Mouse (Mus musculus) olfactory bulb, adult 2 months (tissue): ENCODE measurements around the gene Ado. TPM values are rescaled to one million over a fixed set of nuclear protein-coding genes. Genes with fewer than 3 reads are reported as not detected.

ENCODE experiments used
- H3K27ac ChIP-seq: fragments of 200-500 bp; 2 replicates; pipeline ENCODE4 v1.5.1; 2012; ENCODE audit warnings: low read depth, low read length; ENCODE audit not compliant: insufficient read depth
- H3K4me1 ChIP-seq: fragments of 200-500 bp; 2 replicates; pipeline ENCODE4 v1.6.1; 2012; ENCODE audit warnings: low read length; ENCODE audit not compliant: control insufficient read depth, insufficient read depth
- H3K4me3 ChIP-seq: fragments of 200-500 bp; 2 replicates; pipeline ENCODE4 v1.5.1; 2012; ENCODE audit warnings: mild to moderate bottlenecking, low read depth, low read length, moderate library complexity; ENCODE audit not compliant: insufficient read depth
- CTCF ChIP-seq: fragments of 200-500 bp; IDR thresholded peaks from 2 replicates; pipeline ENCODE4 v1.5.1; 2012; ENCODE audit warnings: low read depth, mild to moderate bottlenecking, low read length, moderate library complexity; ENCODE audit not compliant: insufficient read depth
- POLR2A ChIP-seq: fragments of 200-500 bp; IDR thresholded peaks from 2 replicates; pipeline ENCODE4 v1.6.1; 2012; ENCODE audit warnings: mild to moderate bottlenecking, low read depth, low read length, moderate library complexity; ENCODE audit not compliant: insufficient read depth
- WGBS: fragments of 180-500 bp; shearing (Covaris S2); methylation state at CpG from one replicate; pipeline ENCODE4 v1.1.7; 2018; 5-methylcytosine and 5-hydroxymethylcytosine counted together
- polyA plus RNA-seq: library from polyadenylated mRNA; stranded (reverse); fragments of >200 nt; gene quantifications from 2 replicates; pipeline ENCODE4 v1.2.4, GENCODE M21; 2012; ENCODE audit warnings: low replicate concordance; ENCODE audit not compliant: missing spikeins, insufficient read depth, insufficient read length

Gene Ado
- polyA plus RNA-seq, 1 experiment, result not detected

DNA sequence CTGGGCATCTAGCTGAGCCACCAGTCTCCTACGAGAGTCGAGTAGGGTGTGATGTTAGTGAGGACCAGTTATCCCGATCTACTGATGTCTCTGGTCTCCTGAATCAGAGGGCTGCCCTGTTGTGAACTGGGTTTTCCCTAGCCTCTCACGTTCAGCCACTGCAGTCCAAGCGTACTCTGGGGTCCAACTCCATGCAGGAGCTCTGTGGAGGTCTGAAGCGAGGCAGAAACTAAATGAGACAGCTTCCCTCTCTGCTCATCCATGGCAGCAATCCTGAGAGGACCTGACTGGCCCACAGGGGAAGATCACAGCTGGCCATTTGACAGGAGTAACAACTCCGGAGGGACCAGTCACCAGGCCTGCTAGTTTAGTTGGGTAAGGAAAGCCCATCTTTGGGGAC is 24.1 kb downstream of the Ado start:
- TF ChIP-seq POLR2A (no peak), CTCF (no peak)
- Histone ChIP-seq H3K4me3 (no peak overlapping the region), H3K4me1 (peaks cover 12% of the 10 kb centered on the region), H3K27ac (no peak overlapping the region)
- 88% methylated on average over 7 of the region's 7 CpGs for WGBS

- 50% methylated on average over 3 of the region's 3 CpGs for WGBS
Observed at GRCm38 (mm10) chr10:67524130-67524529, 24.6 kb downstream of the Ado start.

DNA sequence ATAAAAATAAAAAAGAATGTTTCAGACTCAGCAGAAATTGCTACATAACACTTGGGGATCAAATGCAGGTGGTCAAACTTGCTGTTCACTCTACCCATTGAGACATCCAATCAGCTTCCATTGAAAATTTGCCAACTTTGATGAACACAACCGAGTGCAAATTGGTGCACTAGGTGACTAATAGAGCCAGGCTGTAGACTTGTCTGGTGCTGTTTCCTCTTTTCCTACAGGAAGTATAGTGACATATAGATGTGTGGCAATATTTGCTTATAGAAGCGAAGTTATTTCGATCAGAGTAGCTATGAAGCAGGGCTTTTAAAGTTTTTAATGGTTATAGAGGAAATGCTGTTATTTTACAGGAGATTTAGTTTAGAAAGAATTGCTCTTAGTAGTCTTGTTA is 30.0 kb downstream of the Ado start:
- Histone ChIP-seq H3K4me1 (no peaks in the 10 kb centered on the region), H3K27ac (no peak overlapping the region), H3K4me3 (no peak overlapping the region)
- no peak for TF ChIP-seq POLR2A
- TF ChIP-seq CTCF, result no peak
- 90% methylated on average over 3 of the region's 3 CpGs for WGBS

More at GRCm38 (mm10) chr10:67524130-67524529, 24.6 kb downstream of the Ado start:
- Histone ChIP-seq H3K27ac (no peak overlapping the region), H3K4me3 (no peak overlapping the region), H3K4me1 (peaks cover 12% of the 10 kb centered on the region)
- TF ChIP-seq POLR2A, result no peak

DNA sequence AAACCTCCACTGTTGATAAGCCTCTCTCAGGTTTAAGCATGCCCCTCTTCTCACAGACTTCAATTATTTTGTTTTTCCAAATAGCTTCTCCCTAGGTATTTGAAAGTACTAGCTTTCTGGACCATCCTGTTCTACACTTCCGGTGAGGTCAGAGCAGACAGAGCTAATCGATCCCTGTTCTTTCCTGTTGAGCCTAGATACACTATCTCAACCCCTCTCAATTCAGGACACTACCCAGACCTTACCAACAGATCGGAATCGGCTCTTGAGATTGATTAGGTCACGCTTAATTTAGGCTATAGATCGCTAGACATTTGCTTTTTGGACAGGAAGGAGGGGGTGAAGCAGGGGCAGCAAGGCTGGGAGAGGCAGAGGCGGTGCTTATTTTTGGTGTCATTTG is 35.9 kb downstream of the Ado start:
- no peak overlapping the region for H3K4me3 ChIP-seq
- H3K27ac ChIP-seq, result no peak overlapping the region
- 85% methylated on average over 7 of the region's 7 CpGs for WGBS
- TF ChIP-seq CTCF (no peak), POLR2A (no peak)
- peaks cover 9% of the 10 kb centered on the region for H3K4me1 ChIP-seq

GRCm38 (mm10) chr10:67512211-67512610 is 36.5 kb downstream of the Ado start:
- TF ChIP-seq CTCF (no peak), POLR2A (no peak)
- Histone ChIP-seq H3K4me3 (no peak overlapping the region), H3K4me1 (peaks cover 9% of the 10 kb centered on the region), H3K27ac (no peak overlapping the region)
- WGBS, result 31% methylated on average over 8 of the region's 8 CpGs

DNA sequence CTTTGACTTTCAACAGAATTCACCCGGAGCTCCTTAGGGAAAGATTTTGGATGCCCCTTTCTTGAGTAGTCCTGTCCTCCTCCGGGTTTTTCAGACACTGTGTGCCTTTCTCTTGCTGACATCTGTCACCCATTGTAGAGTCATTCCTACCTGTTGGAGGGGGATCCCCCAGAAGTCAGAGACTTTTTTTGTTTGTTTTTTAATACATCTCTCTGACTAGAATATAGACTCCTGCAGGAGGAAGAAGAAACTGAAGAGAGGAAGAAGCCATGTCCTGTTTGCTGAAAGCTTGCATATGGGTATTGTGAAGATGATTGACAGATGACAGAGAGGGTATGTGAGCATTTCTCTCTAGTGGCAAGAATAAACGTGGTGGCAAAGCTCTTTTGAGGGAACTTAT is 43.5 kb downstream of the Ado start:
- 73% methylated on average over 3 of the region's 3 CpGs for WGBS
- Histone ChIP-seq H3K27ac (no peak overlapping the region), H3K4me3 (no peak overlapping the region), H3K4me1 (peaks cover 3% of the 10 kb centered on the region; the same call in 1 of the 2 replicates)
- TF ChIP-seq CTCF, result no peak
- TF ChIP-seq POLR2A, result no peak

DNA sequence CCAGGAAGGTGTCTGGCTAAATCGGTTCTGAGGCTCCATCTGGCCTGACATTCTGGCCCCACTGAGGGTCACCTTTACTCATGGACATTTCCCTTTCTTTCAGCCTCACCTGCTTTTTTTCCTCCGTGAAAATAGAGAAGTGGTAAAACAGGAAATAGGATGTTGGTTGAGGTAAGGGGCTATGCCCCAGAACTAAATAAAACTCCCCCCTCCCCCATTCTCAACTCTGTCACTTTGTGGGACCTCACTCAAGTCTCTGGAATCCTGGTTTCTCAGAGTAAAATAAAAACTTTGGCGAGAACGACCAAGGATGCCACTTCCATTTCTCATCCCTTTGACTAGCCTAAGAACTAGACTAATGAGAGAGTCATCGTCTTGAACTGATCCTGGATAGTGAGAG is 44.7 kb downstream of the Ado start:
- no peak overlapping the region for H3K27ac ChIP-seq
- WGBS, result 69% methylated on average over 5 of the region's 5 CpGs
- no peak for TF ChIP-seq CTCF
- TF ChIP-seq POLR2A, result no peak
- no peak overlapping the region for H3K4me3 ChIP-seq
- H3K4me1 ChIP-seq, result peaks cover 3% of the 10 kb centered on the region; the same call in 1 of the 2 replicates

DNA sequence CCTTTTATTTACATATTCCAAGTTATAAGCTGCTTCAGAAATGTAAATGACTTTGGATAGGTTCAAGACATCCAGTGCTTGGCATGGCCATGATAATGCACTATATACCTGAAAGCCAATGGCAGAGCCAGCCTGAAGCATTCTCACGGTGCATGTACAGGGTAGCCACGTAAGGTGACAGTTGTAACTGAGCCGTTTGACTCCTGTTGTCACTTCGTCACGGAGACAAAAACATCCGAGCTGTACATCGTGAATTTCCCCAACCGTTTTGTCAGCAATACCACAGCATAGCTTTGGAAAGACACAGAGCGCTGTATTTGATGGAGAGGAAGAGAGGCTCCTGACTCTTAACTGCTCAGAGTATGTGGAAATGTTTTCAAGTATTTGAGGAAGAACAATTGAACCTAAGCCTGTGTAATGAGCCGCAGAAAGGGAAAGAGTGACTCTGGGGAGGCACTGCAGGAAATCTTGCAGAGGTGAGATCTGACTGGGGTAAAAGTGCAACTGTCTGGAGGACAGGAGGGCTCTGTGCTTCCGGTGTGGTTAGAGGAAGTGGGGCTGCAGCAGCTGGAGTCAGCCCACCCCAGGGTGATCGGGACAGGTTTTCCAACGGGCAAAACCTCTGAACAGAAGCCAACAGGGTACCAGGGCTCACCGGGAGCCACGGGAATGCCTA is 45.3 kb downstream of the Ado start:
- TF ChIP-seq CTCF (no peak), POLR2A (no peak)
- whole genome bisulfite sequencing, result 73% methylated on average over 15 of the region's 15 CpGs
- H3K4me1 ChIP-seq, result peaks cover 3% of the 10 kb centered on the region; the same call in 1 of the 2 replicates
- no peak overlapping the region for H3K27ac ChIP-seq
- no peak overlapping the region for H3K4me3 ChIP-seq

DNA sequence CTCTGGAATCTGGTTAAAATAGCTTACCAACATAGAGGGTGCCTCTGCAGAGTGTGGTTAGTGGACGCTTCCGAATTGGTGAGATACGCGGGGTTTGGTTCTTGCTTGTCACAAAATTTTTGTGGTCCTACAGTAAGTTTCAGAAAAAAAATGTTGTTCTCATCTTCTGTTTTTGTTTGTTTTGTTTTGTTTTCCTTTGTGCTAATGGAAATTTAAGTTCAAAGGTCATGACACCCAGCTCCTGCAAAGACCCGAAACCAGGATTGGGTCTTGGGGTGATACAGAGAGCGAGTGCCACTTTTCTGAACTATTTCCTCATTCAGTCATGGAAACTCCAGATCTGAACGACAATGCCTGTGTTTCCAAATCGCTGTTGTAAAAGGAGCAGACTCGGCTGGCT is 50.8 kb downstream of the Ado start:
- Histone ChIP-seq H3K4me1 (peaks cover 3% of the 10 kb centered on the region; the same call in 1 of the 2 replicates), H3K27ac (no peak overlapping the region), H3K4me3 (no peak overlapping the region)
- 94% methylated on average over 9 of the region's 9 CpGs for WGBS
- no peak for TF ChIP-seq POLR2A

GRCm38 (mm10) chr10:67497144-67497892 is 51.4 kb downstream of the Ado start:
- no peak for TF ChIP-seq CTCF
- no peak for TF ChIP-seq POLR2A
- 93% methylated on average over 15 of the region's 15 CpGs for WGBS
- no peak overlapping the region for H3K4me3 ChIP-seq
- H3K4me1 ChIP-seq, result peaks cover 4% of the 10 kb centered on the region; the same call in 1 of the 2 replicates
- H3K27ac ChIP-seq, result no peak overlapping the region

Other genes starting within 250 kb of the Ado start
- gene Egr2, start 13.5 kb downstream of the Ado start, polyA plus RNA-seq, result not detected in 2 replicates